Mouse (Mus musculus): ENCODE data around the gene Nploc4. TPM values are rescaled to one million over a fixed set of nuclear protein-coding genes. Genes with fewer than 3 reads are reported as not detected.

Gene Nploc4
- polyA plus RNA-seq, 1 experiment from 2014 or later: 37.4 TPM

- no peak for DNase-seq (ENCODE audit: low spot score)
- no peak overlapping the region for H3K9ac ChIP-seq
- ATAC-seq (ENCODE audit: low FRiP score): no peak
- H3K9me3 ChIP-seq (ENCODE audit: control insufficient read depth, low read length): no peaks in the 10 kb centered on the region
- H3K4me1 ChIP-seq (replicated peaks; ENCODE audit: control insufficient read depth, insufficient read depth, low read length): no peaks in the 10 kb centered on the region
- no peak overlapping the region for H3K4me2 ChIP-seq (replicated peaks)
- whole genome bisulfite sequencing: 83% methylated on average over 7 of the region's 7 CpGs
- H3K4me3 ChIP-seq (replicated peaks; ENCODE audit: low read length): no peak overlapping the region
- H3K27me3 ChIP-seq (ENCODE audit: control insufficient read depth, insufficient read depth, low read length): no peaks in the 10 kb centered on the region
- no peaks in the 10 kb centered on the region for H3K36me3 ChIP-seq (replicated peaks; ENCODE audit: control insufficient read depth, insufficient read depth)
- no peak overlapping the region for H3K27ac ChIP-seq
Observed at GRCm38 (mm10) chr11:120447179-120447578, 9.7 kb upstream of the Nploc4 start.

- no peaks in the 10 kb centered on the region for H3K4me1 ChIP-seq (replicated peaks; ENCODE audit: control insufficient read depth, insufficient read depth, low read length)
- ATAC-seq (ENCODE audit: low FRiP score): no peak
- DNase-seq (ENCODE audit: low spot score): no peak
- no peak overlapping the region for H3K4me3 ChIP-seq (replicated peaks; ENCODE audit: low read length)
- no peaks in the 10 kb centered on the region for H3K36me3 ChIP-seq (replicated peaks; ENCODE audit: control insufficient read depth, insufficient read depth)
- H3K9me3 ChIP-seq (ENCODE audit: control insufficient read depth, low read length): no peaks in the 10 kb centered on the region
- H3K9ac ChIP-seq: no peak overlapping the region
- H3K4me2 ChIP-seq (replicated peaks): no peak overlapping the region
- H3K27me3 ChIP-seq (ENCODE audit: control insufficient read depth, insufficient read depth, low read length): no peaks in the 10 kb centered on the region
- no peak overlapping the region for H3K27ac ChIP-seq
- 88% methylated on average over 3 of the region's 3 CpGs for WGBS
Observed at GRCm38 (mm10) chr11:120445475-120445874, 8.0 kb upstream of the Nploc4 start.

DNA sequence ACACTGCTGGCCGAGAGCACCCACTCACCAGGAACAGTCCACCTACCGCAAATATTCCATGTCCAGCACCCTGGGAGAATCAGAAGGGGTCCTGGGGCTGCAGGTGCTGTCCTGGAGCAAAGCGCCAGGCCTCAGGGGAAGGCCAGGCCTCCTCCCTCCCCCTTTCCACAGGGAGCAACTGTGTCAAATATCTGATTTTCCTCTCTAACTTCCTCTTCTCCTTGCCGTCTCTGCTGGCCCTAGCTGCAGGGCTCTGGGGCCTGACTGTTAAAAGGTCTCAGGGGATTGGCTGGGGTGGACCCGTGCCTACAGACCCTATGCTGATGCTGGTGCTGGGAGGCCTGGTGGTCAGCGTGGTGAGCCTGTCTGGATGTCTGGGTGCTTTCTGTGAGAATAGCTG lies 6.6 kb upstream of the Nploc4 start:
- Histone ChIP-seq H3K27ac (no peak overlapping the region), H3K4me3 (replicated peaks; ENCODE audit: low read length) (no peak overlapping the region), H3K4me1 (replicated peaks; ENCODE audit: control insufficient read depth, insufficient read depth, low read length) (no peaks in the 10 kb centered on the region), H3K4me2 (replicated peaks) (no peak overlapping the region), H3K36me3 (replicated peaks; ENCODE audit: control insufficient read depth, insufficient read depth) (no peaks in the 10 kb centered on the region), H3K27me3 (ENCODE audit: control insufficient read depth, insufficient read depth, low read length) (no peaks in the 10 kb centered on the region), H3K9me3 (ENCODE audit: control insufficient read depth, low read length) (no peaks in the 10 kb centered on the region), H3K9ac (no peak overlapping the region)
- ATAC-seq (ENCODE audit: low FRiP score) (no peak), DNase-seq (ENCODE audit: low spot score) (no peak)
- 84% methylated on average over 6 of the region's 6 CpGs for WGBS

- Histone ChIP-seq H3K4me2 (replicated peaks) (no peak overlapping the region), H3K4me3 (replicated peaks; ENCODE audit: low read length) (no peak overlapping the region), H3K27ac (no peak overlapping the region), H3K4me1 (replicated peaks; ENCODE audit: control insufficient read depth, insufficient read depth, low read length) (no peaks in the 10 kb centered on the region), H3K9me3 (ENCODE audit: control insufficient read depth, low read length) (no peaks in the 10 kb centered on the region), H3K36me3 (replicated peaks; ENCODE audit: control insufficient read depth, insufficient read depth) (no peaks in the 10 kb centered on the region), H3K27me3 (ENCODE audit: control insufficient read depth, insufficient read depth, low read length) (no peaks in the 10 kb centered on the region), H3K9ac (no peak overlapping the region)
- ATAC-seq (ENCODE audit: low FRiP score): no peak
- DNase-seq (ENCODE audit: low spot score): no peak
- 88% methylated on average over 3 of the region's 3 CpGs for WGBS
Observed at GRCm38 (mm10) chr11:120442765-120443280, 5.3 kb upstream of the Nploc4 start.

DNA sequence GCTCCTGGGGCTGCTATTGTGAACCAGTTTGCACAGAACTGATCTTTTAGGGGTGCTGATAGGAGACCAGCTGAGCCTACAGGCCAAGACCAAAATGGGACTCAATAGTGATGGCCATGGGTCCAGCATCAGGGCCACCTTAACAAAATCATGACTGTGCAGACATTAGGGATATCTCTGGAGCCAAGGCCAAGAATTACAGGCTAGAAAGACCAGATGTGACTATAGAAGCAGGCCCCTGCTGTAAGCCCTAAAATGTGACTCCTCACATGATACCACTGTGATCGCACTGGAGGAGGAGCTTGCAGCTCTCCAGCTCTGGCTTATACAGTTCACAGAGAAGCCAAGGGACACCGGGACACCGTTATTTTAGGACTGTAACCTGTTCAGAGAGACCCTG lies 4.8 kb upstream of the Nploc4 start, which contains the start of gene Tspan10:
Gene Tspan10 (plus strand): TSS at position 301 of the 400 bp plus-strand sequence.
- Histone ChIP-seq H3K9ac (no peak within 1 kb of the TSS), H3K27me3 (ENCODE audit: control insufficient read depth, insufficient read depth, low read length) (no peaks in the 10 kb centered on the region), H3K9me3 (ENCODE audit: control insufficient read depth, low read length) (no peaks in the 10 kb centered on the region), H3K4me2 (replicated peaks) (no peak within 1 kb of the TSS), H3K27ac (no peak within 1 kb of the TSS), H3K4me1 (replicated peaks; ENCODE audit: control insufficient read depth, insufficient read depth, low read length) (no peaks in the 10 kb centered on the region), H3K36me3 (replicated peaks; ENCODE audit: control insufficient read depth, insufficient read depth) (no peaks in the 10 kb centered on the region), H3K4me3 (replicated peaks; ENCODE audit: low read length) (no peak within 1 kb of the TSS)
- 82% methylated on average over 3 of the region's 3 CpGs for WGBS
- ATAC-seq (ENCODE audit: low FRiP score) (no peak), DNase-seq (ENCODE audit: low spot score) (no peak)

DNA sequence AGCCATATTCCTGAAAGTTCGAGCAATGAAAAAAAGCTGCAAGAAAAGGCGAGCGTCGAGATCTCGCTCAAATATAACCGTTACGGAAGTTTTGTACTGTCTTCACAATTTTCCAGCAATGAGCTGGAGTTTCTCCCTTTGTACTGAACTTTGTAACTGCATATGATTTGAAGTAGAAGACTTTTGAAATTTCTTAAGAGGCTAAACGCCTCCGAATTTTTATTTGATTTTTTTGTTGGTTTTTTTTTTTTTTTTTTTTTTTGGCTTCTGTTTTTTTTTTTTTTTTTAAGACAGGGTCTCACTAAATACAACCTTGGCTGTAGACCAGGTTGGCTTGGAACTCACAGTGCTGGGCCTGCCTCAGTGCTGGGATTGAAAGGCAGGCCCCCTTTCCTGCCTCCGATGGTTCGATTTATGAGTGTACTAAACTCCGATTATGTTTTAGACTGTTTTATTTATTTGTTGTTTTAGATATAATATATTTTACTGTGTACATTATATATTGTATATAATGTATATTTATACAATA lies 413 bp upstream of the Nploc4 start:
- Histone ChIP-seq H3K4me2 (replicated peaks) (peak overlapping the region; percentile 70), H3K9me3 (ENCODE audit: control insufficient read depth, low read length) (no peaks in the 10 kb centered on the region), H3K27ac (no peak overlapping the region; the same call in 1 of the 2 replicates), H3K27me3 (ENCODE audit: control insufficient read depth, insufficient read depth, low read length) (no peaks in the 10 kb centered on the region), H3K9ac (peak overlapping the region; percentile 92), H3K4me1 (replicated peaks; ENCODE audit: control insufficient read depth, insufficient read depth, low read length) (peaks cover 12% of the 10 kb centered on the region), H3K4me3 (replicated peaks; ENCODE audit: low read length) (peak overlapping the region; percentile 93), H3K36me3 (replicated peaks; ENCODE audit: control insufficient read depth, insufficient read depth) (peaks cover 26% of the 10 kb centered on the region)
- WGBS: 30% methylated on average over 12 of the region's 12 CpGs
- no peak for DNase-seq (ENCODE audit: low spot score)
- ATAC-seq (ENCODE audit: low FRiP score): no peak

GRCm38 (mm10) chr11:120426727-120427126 lies 10.8 kb downstream of the Nploc4 start:
- H3K27me3 ChIP-seq (ENCODE audit: control insufficient read depth, insufficient read depth, low read length): no peaks in the 10 kb centered on the region

GRCm38 (mm10) chr11:120423569-120424295 lies 13.8 kb downstream of the Nploc4 start:
- Histone ChIP-seq H3K27me3 (ENCODE audit: control insufficient read depth, insufficient read depth, low read length) (no peaks in the 10 kb centered on the region), H3K9ac (no peak overlapping the region), H3K9me3 (ENCODE audit: control insufficient read depth, low read length) (no peaks in the 10 kb centered on the region), H3K4me1 (replicated peaks; ENCODE audit: control insufficient read depth, insufficient read depth, low read length) (no peaks in the 10 kb centered on the region), H3K27ac (no peak overlapping the region), H3K4me2 (replicated peaks) (no peak overlapping the region), H3K4me3 (replicated peaks; ENCODE audit: low read length) (no peak overlapping the region), H3K36me3 (replicated peaks; ENCODE audit: control insufficient read depth, insufficient read depth) (peaks cover 91% of the 10 kb centered on the region)
- no peak for ATAC-seq (ENCODE audit: low FRiP score)
- WGBS: 69% methylated on average over 9 of the region's 9 CpGs
- peak; percentile 80 for DNase-seq (ENCODE audit: low spot score)

More at GRCm38 (mm10) chr11:120426727-120427126, 10.8 kb downstream of the Nploc4 start:
- H3K9ac ChIP-seq: no peak overlapping the region
- no peak for ATAC-seq (ENCODE audit: low FRiP score)
- H3K27ac ChIP-seq: no peak overlapping the region
- no peaks in the 10 kb centered on the region for H3K4me1 ChIP-seq (replicated peaks; ENCODE audit: control insufficient read depth, insufficient read depth, low read length)
- no peak for DNase-seq (ENCODE audit: low spot score)
- peaks cover 90% of the 10 kb centered on the region for H3K36me3 ChIP-seq (replicated peaks; ENCODE audit: control insufficient read depth, insufficient read depth)
- no peak overlapping the region for H3K4me2 ChIP-seq (replicated peaks)
- H3K9me3 ChIP-seq (ENCODE audit: control insufficient read depth, low read length): no peaks in the 10 kb centered on the region
- no peak overlapping the region for H3K4me3 ChIP-seq (replicated peaks; ENCODE audit: low read length)
- 97% methylated on average over 3 of the region's 3 CpGs for WGBS

DNA sequence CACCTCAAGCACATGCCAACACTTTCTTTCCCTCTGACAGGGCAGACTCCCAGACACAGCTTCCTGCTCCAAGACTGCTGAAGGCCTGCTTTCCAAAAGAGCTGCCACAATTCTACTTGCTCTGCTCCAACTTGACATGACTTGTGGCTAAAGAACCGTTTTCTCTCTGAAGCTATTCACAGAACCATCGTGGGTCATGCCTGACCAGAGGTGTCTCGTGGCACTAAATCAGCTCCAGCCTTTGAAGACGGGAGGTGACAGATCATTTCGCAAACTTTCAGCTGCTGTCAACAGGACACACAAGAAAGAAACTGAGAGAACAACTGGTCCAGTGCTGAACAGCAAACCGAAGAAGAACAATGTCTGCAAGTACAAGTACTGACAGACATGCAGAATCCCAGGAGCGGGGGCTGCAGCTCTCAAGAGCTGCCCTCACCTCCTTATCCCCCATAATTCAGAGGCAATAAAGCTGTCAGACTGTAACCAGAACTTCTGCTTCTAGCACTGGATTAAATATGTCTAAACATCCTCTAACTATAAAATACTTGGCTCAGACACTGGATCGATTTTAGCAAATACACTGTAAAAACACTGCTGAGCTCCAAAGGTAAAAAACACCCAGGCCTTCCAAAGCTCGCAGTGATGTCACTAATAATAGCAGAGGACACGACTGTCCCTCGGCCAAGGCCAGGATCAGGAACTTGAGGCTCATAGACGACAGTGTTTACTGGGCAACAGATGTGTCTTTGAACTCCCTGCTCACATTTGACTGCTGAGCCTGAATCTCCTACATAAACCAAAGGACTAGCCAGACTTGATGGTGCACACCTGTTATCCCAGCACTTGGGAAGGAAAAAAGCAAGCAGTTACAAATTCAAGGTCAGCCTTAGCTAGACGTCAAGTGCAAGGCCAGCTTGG lies 14.6 kb downstream of the Nploc4 start:
- ATAC-seq (ENCODE audit: low FRiP score) (no peak), DNase-seq (ENCODE audit: low spot score) (no peak)
- Histone ChIP-seq H3K27me3 (ENCODE audit: control insufficient read depth, insufficient read depth, low read length) (no peaks in the 10 kb centered on the region), H3K4me1 (replicated peaks; ENCODE audit: control insufficient read depth, insufficient read depth, low read length) (no peaks in the 10 kb centered on the region), H3K4me3 (replicated peaks; ENCODE audit: low read length) (no peak overlapping the region), H3K4me2 (replicated peaks) (no peak overlapping the region), H3K27ac (no peak overlapping the region), H3K9me3 (ENCODE audit: control insufficient read depth, low read length) (no peaks in the 10 kb centered on the region), H3K36me3 (replicated peaks; ENCODE audit: control insufficient read depth, insufficient read depth) (peaks cover 90% of the 10 kb centered on the region), H3K9ac (no peak overlapping the region)
- 93% methylated on average over 13 of the region's 13 CpGs for WGBS
